Mouse (Mus musculus) heart, postnatal 0 days (tissue): Measurements from ENCODE around the gene Chdh. TPM values are rescaled to one million over a fixed set of nuclear protein-coding genes. Genes with fewer than 3 reads are reported as not detected.

Experiments used
- ATAC-seq: fragments of 200-750 bp; cut with Nextera tagmentation; 2 replicates; pipeline ENCODE4 v1.8.0; 2017; ENCODE audit warnings: low read depth, moderate number of reproducible peaks, moderate library complexity; ENCODE audit not compliant: insufficient read depth
- DNase-seq: peaks from one replicate; pipeline ENCODE4 v3.0.0-alpha.2; 2016; ENCODE audit warnings: low spot score
- H3K27ac ChIP-seq: fragments of 300-500 bp; sonication (generic); 2 replicates; pipeline ENCODE4 v1.5.1; 2014; ENCODE audit warnings: low read depth, mild to moderate bottlenecking
- H3K27me3 ChIP-seq: fragments of 300-500 bp; sonication (generic); 2 replicates; pipeline ENCODE4 v1.6.1; 2014; ENCODE audit warnings: low read length, mixed read lengths; ENCODE audit not compliant: control insufficient read depth, insufficient read depth
- H3K36me3 ChIP-seq: fragments of 300-500 bp; sonication (generic); replicated peaks from 2 replicates; pipeline ENCODE4 v1.6.1; 2014; ENCODE audit warnings: low read length, mixed read lengths; ENCODE audit not compliant: control insufficient read depth, insufficient read depth
- H3K4me1 ChIP-seq: fragments of 300-500 bp; sonication (generic); 2 replicates; pipeline ENCODE4 v1.6.1; 2014; ENCODE audit warnings: antibody characterized with exemption; ENCODE audit not compliant: control insufficient read depth, insufficient read depth
- H3K4me2 ChIP-seq: fragments of 300-500 bp; sonication (generic); 2 replicates; pipeline ENCODE4 v1.6.1; 2014; ENCODE audit warnings: low read depth, mild to moderate bottlenecking, low read length, moderate library complexity
- H3K4me3 ChIP-seq: fragments of 300-500 bp; sonication (generic); 2 replicates; pipeline ENCODE4 v1.5.1; 2014; ENCODE audit warnings: low read depth, low read length
- H3K9ac ChIP-seq: fragments of 300-500 bp; sonication (generic); replicated peaks from 2 replicates; pipeline ENCODE4 v1.6.1; 2014; ENCODE audit warnings: low read depth, low read length, mixed read lengths
- H3K9me3 ChIP-seq: fragments of 300-500 bp; sonication (generic); replicated peaks from 2 replicates; pipeline ENCODE4 v1.6.1; 2016; ENCODE audit warnings: low read length; ENCODE audit not compliant: control insufficient read depth
- CTCF ChIP-seq: IDR thresholded peaks from 2 replicates; pipeline ENCODE4 v1.5.1; 2016; ENCODE audit warnings: antibody characterized with exemption, control low read depth, low read depth
- EP300 ChIP-seq: IDR thresholded peaks from 2 replicates; pipeline ENCODE4 v1.6.1; 2016; ENCODE audit warnings: antibody characterized with exemption, low read depth
- WGBS: fragments of 180-500 bp; shearing (Covaris S2); extraction: QIAGEN DNeasy Blood & Tissue Kit; methylation state at CpG from one replicate; pipeline ENCODE4 v1.1.7; 2014; 5-methylcytosine and 5-hydroxymethylcytosine counted together
- polyA plus RNA-seq: library from polyadenylated mRNA; unstranded; fragments of >200 nt; fragmentation: Nextera tagmentation; extraction: Ambion mirVana; gene quantifications from 2 replicates; pipeline ENCODE4 v1.2.1, GENCODE M21; 2015
- total RNA-seq: library from RNA; depleted of rRNA; stranded (reverse); fragments of >200 nt; gene quantifications from 2 replicates; pipeline ENCODE4 v1.2.3, GENCODE M21; 2014; ENCODE audit warnings: low replicate concordance

Gene Chdh
- total and polyA plus RNA-seq, 2 experiments from 2014 or later = not detected

DNA sequence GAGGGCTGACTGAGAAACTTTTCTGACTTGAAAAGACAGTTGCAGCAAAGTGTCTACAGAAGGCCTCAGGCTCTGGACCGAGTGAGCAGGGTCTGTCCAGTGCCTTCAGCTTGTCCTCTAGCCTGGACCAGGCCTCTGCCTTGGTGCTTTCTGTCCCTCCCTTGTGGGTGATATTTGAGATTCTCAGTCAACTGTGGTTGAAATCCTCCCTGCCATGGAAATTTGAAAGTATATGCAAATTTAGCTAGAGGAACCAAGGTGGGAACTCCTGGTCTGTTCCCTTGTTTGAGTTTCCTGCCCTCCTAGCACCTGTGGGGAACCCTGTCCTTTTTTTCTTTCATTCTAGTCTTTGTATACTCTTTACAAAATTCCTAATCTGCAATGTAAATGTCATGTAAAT, 6.2 kb downstream of the Chdh start:
- ATAC-seq = no peak
- no peak overlapping the region for H3K27ac ChIP-seq
- no peaks in the 10 kb centered on the region for H3K36me3 ChIP-seq
- H3K4me2 ChIP-seq = no peak overlapping the region; the same call in 1 of the 2 replicates
- TF ChIP-seq EP300 (no peak), CTCF (no peak)
- WGBS = 67% methylated on average over 1 of the region's 1 CpGs
- no peak overlapping the region for H3K9ac ChIP-seq
- no peak for DNase-seq
- H3K27me3 ChIP-seq = peaks cover 1% of the 10 kb centered on the region; the same call in 1 of the 2 replicates
- H3K4me3 ChIP-seq = no peak overlapping the region
- H3K9me3 ChIP-seq = no peaks in the 10 kb centered on the region
- H3K4me1 ChIP-seq = no peaks in the 10 kb centered on the region

DNA sequence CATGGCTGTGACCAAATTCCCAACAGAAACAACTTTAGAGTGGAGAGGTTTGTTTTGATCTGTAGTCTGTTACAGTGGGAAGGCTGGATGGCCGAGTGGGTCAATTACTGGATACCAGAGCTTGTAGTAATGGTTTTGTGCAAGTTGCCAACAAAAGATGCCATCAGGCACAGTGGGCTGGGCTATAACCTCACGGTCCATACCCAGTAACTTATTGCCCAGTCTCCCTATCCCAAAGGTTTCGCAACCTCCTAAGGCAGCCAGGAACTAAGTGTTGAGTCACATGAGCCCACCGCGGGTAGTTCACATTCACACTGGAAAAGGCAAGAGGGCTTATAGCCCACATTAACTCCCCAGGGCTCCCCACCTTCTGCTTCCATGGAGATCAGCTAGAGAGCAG, 7.8 kb downstream of the Chdh start:
- no peak for TF ChIP-seq CTCF
- TF ChIP-seq EP300 = no peak
- no peaks in the 10 kb centered on the region for H3K9me3 ChIP-seq
- H3K27ac ChIP-seq = no peak overlapping the region
- no peak for DNase-seq
- no peaks in the 10 kb centered on the region for H3K36me3 ChIP-seq
- ATAC-seq = no peak
- 78% methylated on average over 5 of the region's 5 CpGs for WGBS
- no peak overlapping the region for H3K4me2 ChIP-seq
- no peaks in the 10 kb centered on the region for H3K4me1 ChIP-seq
- no peak overlapping the region for H3K4me3 ChIP-seq
- no peaks in the 10 kb centered on the region for H3K27me3 ChIP-seq
- no peak overlapping the region for H3K9ac ChIP-seq

DNA sequence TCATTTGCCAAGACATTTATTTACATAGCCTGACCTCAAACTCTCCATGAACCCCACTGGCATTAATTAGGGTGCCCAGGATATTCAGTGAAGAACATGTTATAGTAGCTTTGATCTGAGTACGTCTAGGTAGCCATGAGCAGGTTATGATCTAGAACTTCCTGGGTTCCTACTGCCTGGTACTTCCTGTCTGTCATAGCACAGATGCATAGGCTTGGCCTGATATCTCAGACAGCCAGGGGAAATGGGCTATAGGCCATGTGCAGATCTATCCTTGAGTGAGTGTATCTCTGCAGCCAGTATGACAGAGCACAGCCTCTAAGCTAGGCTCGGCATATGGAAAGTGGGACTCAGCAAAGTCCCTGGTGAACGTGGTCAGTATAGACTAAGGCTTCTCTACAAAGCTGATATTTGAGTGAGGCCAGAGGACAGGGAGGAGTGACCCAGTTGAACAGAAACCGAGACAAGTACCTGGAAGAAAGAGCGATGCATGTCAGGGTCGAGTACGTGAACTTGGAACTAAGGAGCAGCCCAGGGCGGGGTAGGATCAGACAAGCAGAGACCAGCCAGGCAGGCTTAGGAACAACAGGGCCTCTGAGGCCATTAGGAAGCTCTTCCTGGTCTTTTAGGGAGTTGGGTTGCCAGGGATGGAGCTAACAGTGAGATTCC, 9.1 kb downstream of the Chdh start:
- H3K4me2 ChIP-seq = no peak overlapping the region
- no peak for TF ChIP-seq CTCF
- no peak overlapping the region for H3K27ac ChIP-seq
- H3K9ac ChIP-seq = no peak overlapping the region
- no peaks in the 10 kb centered on the region for H3K9me3 ChIP-seq
- no peak overlapping the region for H3K4me3 ChIP-seq
- no peaks in the 10 kb centered on the region for H3K27me3 ChIP-seq
- ATAC-seq (no peak), DNase-seq (no peak)
- no peaks in the 10 kb centered on the region for H3K36me3 ChIP-seq
- 78% methylated on average over 8 of the region's 8 CpGs for WGBS
- no peaks in the 10 kb centered on the region for H3K4me1 ChIP-seq

DNA sequence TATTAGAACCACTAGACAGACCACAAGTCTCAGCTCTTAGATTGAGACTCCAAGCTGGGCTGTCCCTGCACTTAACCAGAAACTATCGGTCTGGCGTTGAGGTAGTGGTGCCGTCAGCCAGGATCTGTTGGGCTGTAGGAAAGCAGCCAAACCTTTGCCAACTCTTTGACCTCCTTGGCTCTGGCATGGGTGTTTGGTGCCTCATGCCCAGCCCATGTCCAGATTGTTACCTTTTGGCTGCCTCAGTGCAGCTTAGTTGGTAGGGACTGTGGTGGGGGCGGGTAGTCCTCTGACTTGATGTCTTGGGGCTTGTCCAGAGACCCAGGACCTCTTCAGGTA, 9.6 kb downstream of the Chdh start:
- TF ChIP-seq CTCF (no peak), EP300 (no peak)
- no peak for DNase-seq
- H3K4me2 ChIP-seq = no peak overlapping the region
- no peak overlapping the region for H3K27ac ChIP-seq
- no peak for ATAC-seq
- H3K9me3 ChIP-seq = no peaks in the 10 kb centered on the region
- 88% methylated on average over 4 of the region's 4 CpGs for WGBS
- H3K36me3 ChIP-seq = no peaks in the 10 kb centered on the region
- no peak overlapping the region for H3K9ac ChIP-seq
- H3K4me1 ChIP-seq = no peaks in the 10 kb centered on the region
- no peaks in the 10 kb centered on the region for H3K27me3 ChIP-seq
- no peak overlapping the region for H3K4me3 ChIP-seq

DNA sequence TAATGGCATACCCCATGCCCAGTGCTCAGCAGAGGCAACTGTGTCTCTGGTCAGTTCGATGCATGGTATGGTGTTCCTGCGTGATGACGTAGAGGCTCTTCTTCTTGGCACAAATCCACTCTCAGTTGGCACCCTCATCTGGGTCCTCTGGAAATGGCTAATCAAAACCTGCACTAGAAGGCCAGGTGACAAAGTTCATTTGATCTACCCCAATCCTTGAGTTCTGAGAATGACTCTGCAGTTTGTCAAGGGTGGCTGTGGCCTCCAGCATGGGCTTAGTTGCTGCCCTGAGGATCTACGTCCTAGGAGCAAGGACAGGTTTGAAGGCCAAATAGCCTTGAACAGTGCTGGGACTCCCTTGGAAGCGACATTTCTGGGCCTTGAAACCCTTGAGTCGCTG, 10.0 kb downstream of the Chdh start:
- Histone ChIP-seq H3K27me3 (no peaks in the 10 kb centered on the region), H3K4me2 (no peak overlapping the region), H3K4me3 (no peak overlapping the region), H3K9me3 (no peaks in the 10 kb centered on the region), H3K9ac (no peak overlapping the region), H3K36me3 (no peaks in the 10 kb centered on the region), H3K27ac (no peak overlapping the region), H3K4me1 (no peaks in the 10 kb centered on the region)
- ATAC-seq (no peak), DNase-seq (no peak)
- whole genome bisulfite sequencing = 84% methylated on average over 6 of the region's 6 CpGs
- TF ChIP-seq CTCF (no peak), EP300 (no peak)

DNA sequence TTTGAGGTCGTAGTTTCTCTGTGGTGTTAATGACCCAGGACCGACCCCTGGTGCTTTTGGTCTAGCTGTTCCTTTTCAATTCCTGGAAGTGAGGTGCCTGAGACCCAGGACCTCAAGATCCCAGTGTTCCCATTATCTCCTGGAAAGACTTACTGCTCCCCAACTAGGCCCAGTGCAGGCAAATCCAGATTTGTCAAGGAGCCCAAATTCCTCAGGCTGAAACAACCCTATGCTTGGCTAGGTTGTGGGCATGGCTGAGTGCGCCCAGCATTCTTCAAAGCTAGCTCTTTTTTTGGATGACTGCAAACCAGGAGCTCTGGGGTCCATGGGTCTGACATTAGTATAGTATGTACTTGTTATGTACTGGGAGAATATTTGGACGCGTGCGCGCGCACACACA, 10.6 kb downstream of the Chdh start:
- no peak for TF ChIP-seq EP300
- Histone ChIP-seq H3K27ac (no peak overlapping the region), H3K4me3 (no peak overlapping the region), H3K27me3 (no peaks in the 10 kb centered on the region), H3K36me3 (no peaks in the 10 kb centered on the region), H3K4me1 (no peaks in the 10 kb centered on the region), H3K9ac (no peak overlapping the region), H3K4me2 (no peak overlapping the region), H3K9me3 (no peaks in the 10 kb centered on the region)
- DNase-seq = no peak
- ATAC-seq = no peak
- WGBS = 91% methylated on average over 8 of the region's 8 CpGs
